Mouse (Mus musculus): ENCODE data around the gene Slc9a3r1.

- TF ChIP-seq POLR2A (IDR thresholded peaks at IDR 0.05; ENCODE audit: low read depth, low read length) (no peak), CTCF (IDR thresholded peaks at IDR 0.05; ENCODE audit: extremely low read depth, insufficient read depth, insufficient read length, insufficient replicate concordance) (no peak)
Observed at GRCm38 (mm10) chr11:115226811-115227491, 63.8 kb downstream of the Slc9a3r1 start.

All from spleen, adult 2 months (tissue).